Mouse (Mus musculus) spleen, adult 2 months (tissue): Measurements from ENCODE around the gene Tmc7. TPM values are rescaled to one million over a fixed set of nuclear protein-coding genes. Genes with fewer than 3 reads are reported as not detected.

Experiments used
- DNase-seq, 2 experiments: peaks; one replicate each; pipeline versions ENCODE4 v3.0.0 to v3.0.0-alpha.2; 2012 to 2021; ENCODE audit warnings: low spot score in 2 of 2, low read depth in 1 of 2
- H3K27ac ChIP-seq: fragments of 200-500 bp; 2 replicates; pipeline ENCODE4 v1.5.1; 2012; ENCODE audit warnings: low read length, inconsistent platforms; ENCODE audit not compliant: insufficient read depth
- H3K27me3 ChIP-seq: fragments of 200-500 bp; 2 replicates; pipeline ENCODE4 v1.6.1; 2012; ENCODE audit warnings: mild to moderate bottlenecking, moderate library complexity, low read length, inconsistent platforms; ENCODE audit not compliant: control insufficient read depth, insufficient read depth
- H3K36me3 ChIP-seq: fragments of 200-500 bp; 2 replicates; pipeline ENCODE4 v1.6.1; 2012; ENCODE audit warnings: mild to moderate bottlenecking, low read length, inconsistent platforms; ENCODE audit not compliant: control insufficient read depth, insufficient read depth
- H3K4me1 ChIP-seq: fragments of 200-500 bp; 2 replicates; pipeline ENCODE4 v1.6.1; 2011; ENCODE audit warnings: inconsistent platforms; ENCODE audit not compliant: control insufficient read depth, insufficient read depth, insufficient read length
- H3K4me3 ChIP-seq: fragments of 200-500 bp; 2 replicates; pipeline ENCODE4 v1.5.1; 2011; ENCODE audit warnings: mild to moderate bottlenecking, inconsistent platforms; ENCODE audit not compliant: insufficient read depth, insufficient read length; ENCODE audit errors: extremely low read depth
- CTCF ChIP-seq: fragments of 200-500 bp; IDR thresholded peaks from 2 replicates; pipeline ENCODE4 v1.5.1; 2011; ENCODE audit warnings: mild to moderate bottlenecking, inconsistent platforms; ENCODE audit not compliant: insufficient read depth, insufficient read length, insufficient replicate concordance; ENCODE audit errors: extremely low read depth
- POLR2A ChIP-seq: fragments of 200-500 bp; IDR thresholded peaks from 2 replicates; pipeline ENCODE4 v1.6.1; 2011; ENCODE audit warnings: low read depth, low read length, inconsistent platforms
- WGBS: fragments of 180-500 bp; shearing (Covaris S2); methylation state at CpG from one replicate; pipeline ENCODE4 v1.1.7; 2018; 5-methylcytosine and 5-hydroxymethylcytosine counted together
- polyA plus RNA-seq: library from polyadenylated mRNA; depleted of rRNA; stranded (reverse); fragments of >200 nt; gene quantifications from 2 replicates; pipeline ENCODE4 v1.2.3, GENCODE M21; 2012

Tmc7 gene
- polyA plus RNA-seq, 1 experiment, result 0.07 TPM

DNA sequence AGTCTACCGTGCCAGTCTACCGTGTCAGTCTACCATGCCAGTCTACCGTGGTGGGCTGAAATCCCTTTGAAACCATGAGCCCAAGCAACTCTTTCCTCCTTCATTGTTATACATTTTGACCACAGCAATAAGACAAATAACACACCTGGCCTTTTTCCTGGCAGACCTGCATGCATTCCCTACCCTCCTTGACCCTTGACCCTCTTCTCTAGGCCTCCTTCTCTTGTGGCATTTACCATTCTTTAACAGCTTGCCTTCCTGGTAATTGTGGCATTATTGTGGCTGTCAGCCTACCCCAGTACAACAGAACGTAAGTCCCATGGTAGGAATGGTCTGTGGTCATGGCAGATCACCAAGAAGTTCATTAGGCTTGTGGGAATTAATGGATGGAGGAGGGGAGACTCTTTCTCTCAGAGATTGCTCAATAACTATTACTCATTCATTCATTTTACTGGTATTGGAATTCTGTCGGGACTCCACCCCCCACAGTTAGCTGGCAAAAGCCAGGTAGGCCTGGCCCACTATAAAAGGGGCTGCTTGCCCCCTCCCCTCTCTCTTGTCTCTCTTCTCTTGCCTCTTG is 6.3 kb upstream of the Tmc7 start:
- Histone ChIP-seq H3K4me3 (no peak overlapping the region), H3K27me3 (peaks cover 1% of the 10 kb centered on the region; the same call in 1 of the 2 replicates), H3K4me1 (no peaks in the 10 kb centered on the region), H3K27ac (no peak overlapping the region), H3K36me3 (no peaks in the 10 kb centered on the region)
- 90% methylated on average over 5 of the region's 5 CpGs for WGBS
- no peak for TF ChIP-seq CTCF
- TF ChIP-seq POLR2A, result no peak
- no peak for DNase-seq

DNA sequence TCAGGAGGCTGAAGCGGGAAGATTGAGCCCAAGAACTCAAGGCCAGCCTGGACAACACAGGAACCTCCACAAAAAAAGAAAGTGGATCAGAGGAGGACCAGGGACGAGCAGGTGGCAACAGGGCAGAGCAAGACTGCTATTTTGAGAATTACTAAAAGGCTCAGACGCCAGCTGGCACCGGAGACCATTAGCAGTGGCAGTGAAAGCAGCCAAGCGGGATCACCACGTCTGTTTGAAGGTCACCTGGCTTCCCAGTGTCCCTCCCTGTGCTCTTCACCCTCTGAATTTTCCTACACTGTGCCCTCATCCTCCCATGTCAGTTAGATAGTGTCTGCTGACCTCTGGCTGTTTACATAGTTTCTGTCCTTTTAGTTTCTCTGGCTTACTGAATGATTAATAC is 1.3 kb upstream of the Tmc7 start:
- TF ChIP-seq CTCF (no peak), POLR2A (no peak)
- 54% methylated on average over 6 of the region's 6 CpGs for whole genome bisulfite sequencing
- DNase-seq, result no peak
- Histone ChIP-seq H3K27ac (no peak overlapping the region), H3K4me3 (no peak overlapping the region), H3K4me1 (peaks cover 4% of the 10 kb centered on the region; the same call in 1 of the 2 replicates), H3K27me3 (peaks cover 6% of the 10 kb centered on the region), H3K36me3 (no peaks in the 10 kb centered on the region)

DNA sequence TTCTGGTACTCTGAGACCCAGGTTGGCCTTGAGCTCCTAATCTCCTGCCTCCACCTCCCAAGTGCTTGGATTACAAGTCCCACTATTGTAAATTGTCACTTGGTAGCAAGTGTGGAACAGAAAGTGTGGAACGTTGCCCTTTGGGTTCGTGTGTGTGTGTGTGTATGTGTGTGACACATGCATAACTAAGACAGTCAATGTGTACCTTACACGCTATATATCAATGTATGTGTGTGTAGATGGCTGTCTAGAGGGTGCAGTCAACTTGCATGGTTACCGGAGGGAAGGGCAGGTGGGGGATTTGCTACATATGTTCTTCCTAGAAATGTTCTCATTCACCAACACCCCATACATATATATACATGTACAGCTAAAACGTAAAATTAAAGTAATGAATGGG is 390 bp upstream of the Tmc7 start:
- H3K27ac ChIP-seq, result no peak overlapping the region
- no peak for TF ChIP-seq CTCF
- TF ChIP-seq POLR2A, result no peak
- H3K4me1 ChIP-seq, result peaks cover 4% of the 10 kb centered on the region; the same call in 1 of the 2 replicates
- WGBS, result 75% methylated on average over 5 of the region's 5 CpGs
- no peaks in the 10 kb centered on the region for H3K36me3 ChIP-seq
- peaks cover 6% of the 10 kb centered on the region for H3K27me3 ChIP-seq
- peak overlapping the region; percentile 60 for H3K4me3 ChIP-seq
- no peak for DNase-seq

DNA sequence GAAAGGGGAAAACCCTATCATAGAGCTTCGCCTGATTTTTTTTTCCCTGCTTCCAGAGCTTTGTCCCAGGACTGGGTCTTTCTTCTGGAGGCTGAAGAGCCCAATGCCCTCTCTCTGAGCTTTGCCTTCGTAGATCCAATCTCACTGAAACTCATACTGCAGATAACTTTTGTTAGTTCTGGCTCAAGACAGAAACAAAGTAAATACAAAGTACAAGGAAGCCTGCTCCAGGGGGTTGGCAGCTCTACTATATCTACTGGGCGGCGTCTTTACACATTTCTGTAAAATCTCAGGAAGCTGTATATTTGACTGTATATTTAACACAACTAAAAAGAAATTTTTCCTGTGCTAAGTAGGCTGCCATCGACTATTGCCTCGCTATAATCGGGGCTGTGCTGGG is 715 bp downstream of the Tmc7 start:
- Histone ChIP-seq H3K27me3 (peaks cover 6% of the 10 kb centered on the region), H3K4me3 (no peak overlapping the region), H3K4me1 (peaks cover 4% of the 10 kb centered on the region; the same call in 1 of the 2 replicates), H3K27ac (no peak overlapping the region), H3K36me3 (no peaks in the 10 kb centered on the region)
- WGBS, result 40% methylated on average over 7 of the region's 7 CpGs
- no peak for DNase-seq
- no peak for TF ChIP-seq CTCF
- no peak for TF ChIP-seq POLR2A

DNA sequence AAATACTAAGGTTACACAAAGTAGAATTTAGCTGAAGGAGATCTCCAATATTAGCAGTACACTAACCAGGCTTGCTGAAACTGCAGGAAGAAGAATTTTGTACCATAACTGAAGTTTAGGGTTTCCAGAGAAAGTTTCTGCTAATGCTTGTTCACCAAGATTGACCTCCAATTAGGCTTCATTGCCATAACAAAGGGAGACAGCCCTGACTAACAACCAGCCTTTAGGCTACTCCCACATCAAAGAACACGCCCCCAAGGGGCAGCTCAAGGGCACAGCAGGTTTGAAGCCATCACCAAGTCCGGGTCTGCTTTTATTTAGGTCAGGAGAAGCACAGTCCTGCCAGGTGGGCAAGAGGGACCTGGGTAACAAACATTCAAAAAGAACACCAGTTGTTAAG is 4.6 kb downstream of the Tmc7 start:
- no peak overlapping the region for H3K27ac ChIP-seq
- H3K27me3 ChIP-seq, result peaks cover 6% of the 10 kb centered on the region
- no peak for DNase-seq
- H3K4me1 ChIP-seq, result peaks cover 6% of the 10 kb centered on the region
- TF ChIP-seq CTCF (no peak), POLR2A (no peak)
- no peak overlapping the region for H3K4me3 ChIP-seq
- H3K36me3 ChIP-seq, result no peaks in the 10 kb centered on the region
- 78% methylated on average over 2 of the region's 2 CpGs for WGBS

DNA sequence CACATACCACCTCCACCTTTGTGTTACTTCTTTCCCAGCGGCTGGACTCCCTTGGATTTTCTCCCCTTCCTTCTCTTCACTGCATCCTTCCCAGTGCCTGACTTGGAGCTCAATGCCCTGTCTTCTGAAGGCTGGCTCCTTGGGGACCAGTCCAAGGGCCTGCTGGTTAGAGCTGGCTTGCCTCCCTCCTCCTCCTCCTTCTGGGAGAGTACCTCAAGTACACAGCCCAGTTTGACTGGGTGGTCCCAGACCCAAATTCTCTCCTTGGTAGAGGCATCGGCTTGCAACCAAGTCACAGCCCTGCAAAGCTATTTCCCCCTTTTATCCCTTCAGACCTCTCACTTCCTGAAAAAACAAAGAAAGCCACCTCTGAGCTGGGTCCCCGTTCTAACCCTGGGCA is 6.3 kb downstream of the Tmc7 start:
- WGBS, result 38% methylated on average over 3 of the region's 3 CpGs
- Histone ChIP-seq H3K27me3 (no peaks in the 10 kb centered on the region), H3K4me3 (no peak overlapping the region), H3K4me1 (peaks cover 2% of the 10 kb centered on the region; the same call in 1 of the 2 replicates), H3K36me3 (no peaks in the 10 kb centered on the region), H3K27ac (no peak overlapping the region)
- TF ChIP-seq CTCF, result no peak
- TF ChIP-seq POLR2A, result no peak
- DNase-seq, result no peak

DNA sequence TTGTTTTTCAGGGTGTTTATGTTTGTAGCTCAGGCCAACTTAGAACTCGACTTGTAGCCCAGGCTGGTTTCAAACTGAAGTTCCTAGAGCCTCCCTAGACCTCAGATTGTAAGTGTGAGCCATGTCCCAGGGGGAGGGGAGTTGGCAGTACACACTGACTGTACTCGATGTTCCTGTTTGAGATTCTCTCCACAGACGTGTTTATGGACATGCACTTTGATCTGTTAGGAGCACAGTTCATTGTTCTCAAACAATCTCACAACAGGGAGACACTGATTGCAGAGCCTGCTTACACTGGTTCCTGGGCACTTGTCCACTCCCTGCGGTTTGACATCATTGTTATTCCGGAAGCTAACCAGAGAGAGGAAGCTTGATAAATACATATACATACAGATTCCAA is 12.5 kb downstream of the Tmc7 start:
- Histone ChIP-seq H3K27ac (no peak overlapping the region), H3K4me3 (no peak overlapping the region), H3K36me3 (no peaks in the 10 kb centered on the region), H3K27me3 (no peaks in the 10 kb centered on the region), H3K4me1 (no peaks in the 10 kb centered on the region)
- WGBS, result 67% methylated on average over 5 of the region's 5 CpGs
- no peak for TF ChIP-seq POLR2A
- TF ChIP-seq CTCF, result no peak
- DNase-seq, result no peak

DNA sequence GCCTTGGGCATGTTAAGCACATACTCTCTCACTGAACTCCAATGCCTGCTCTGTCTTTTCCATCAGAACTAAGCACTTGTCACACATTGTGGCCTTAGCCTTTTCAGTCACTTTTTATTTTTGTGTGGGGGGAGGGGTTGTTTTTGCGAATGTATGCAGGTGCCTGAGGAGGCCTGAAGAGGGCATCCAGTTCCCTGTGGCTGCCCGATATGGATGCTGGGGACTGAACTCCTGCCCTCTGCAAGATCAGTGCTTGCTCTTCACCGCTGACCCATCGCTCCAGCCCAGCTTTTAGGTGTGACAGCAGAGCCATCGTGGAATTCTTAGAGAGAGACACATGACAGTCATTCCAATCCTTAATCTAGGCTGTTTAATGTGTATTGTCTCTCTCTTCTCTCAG is 13.2 kb downstream of the Tmc7 start:
- Histone ChIP-seq H3K36me3 (no peaks in the 10 kb centered on the region), H3K27me3 (no peaks in the 10 kb centered on the region), H3K4me3 (no peak overlapping the region), H3K27ac (no peak overlapping the region), H3K4me1 (no peaks in the 10 kb centered on the region)
- WGBS, result 73% methylated on average over 5 of the region's 5 CpGs
- no peak for DNase-seq
- TF ChIP-seq CTCF (no peak), POLR2A (no peak)
